Mouse (Mus musculus): Measurements from ENCODE around the gene Mettl23. TPM values are rescaled to one million over a fixed set of nuclear protein-coding genes. Genes with fewer than 3 reads are reported as not detected.
"Not testable (repeated sequence)": the region's sequence is repeated elsewhere in the genome, so short reads cannot be mapped to it uniquely, and the experiment has no call there.

Mettl23 gene
- total RNA-seq, 2 experiments from 2014 or later = 32.2 to 32.7 TPM

- DNase-seq (ENCODE audit: low spot score in 2 of 2) = no peak
Measured at GRCm38 (mm10) chr11:116817567-116817966, 25.5 kb upstream of the Mettl23 start.

GRCm38 (mm10) chr11:116818722-116819121, 24.4 kb upstream of the Mettl23 start:
- no peak for DNase-seq (ENCODE audit: low spot score in 2 of 2)

GRCm38 (mm10) chr11:116819932-116820593, 23.0 kb upstream of the Mettl23 start:
- no peak for DNase-seq (ENCODE audit: low spot score in 2 of 2)

GRCm38 (mm10) chr11:116821057-116821940, 21.8 kb upstream of the Mettl23 start:
- no peak for DNase-seq (ENCODE audit: low spot score in 2 of 2)

- DNase-seq (ENCODE audit: low spot score in 2 of 2) = no peak
Measured at GRCm38 (mm10) chr11:116822215-116822614, 20.9 kb upstream of the Mettl23 start.

- no peak for DNase-seq (ENCODE audit: low spot score in 2 of 2)
Measured at GRCm38 (mm10) chr11:116822626-116823025, 20.5 kb upstream of the Mettl23 start.

GRCm38 (mm10) chr11:116823255-116823654, 19.8 kb upstream of the Mettl23 start:
- DNase-seq (ENCODE audit: low spot score in 2 of 2) = no peak

- DNase-seq (ENCODE audit: low spot score in 2 of 2) = not testable (repeated sequence)
Measured at GRCm38 (mm10) chr11:116823885-116824284, 19.2 kb upstream of the Mettl23 start.

GRCm38 (mm10) chr11:116825230-116825629, 17.8 kb upstream of the Mettl23 start:
- DNase-seq (ENCODE audit: low spot score in 2 of 2) = peak in 1 of 2 experiments; percentile 29

GRCm38 (mm10) chr11:116826550-116827504, 16.3 kb upstream of the Mettl23 start:
- DNase-seq (ENCODE audit: low spot score in 2 of 2) = no peak

GRCm38 (mm10) chr11:116827534-116828165, 15.4 kb upstream of the Mettl23 start, which contains the start of gene Mxra7:
Gene Mxra7 (minus strand): TSS chr11:116828046.
- peak; percentile 91 to 92 for DNase-seq (ENCODE audit: low spot score in 2 of 2)

- no peak for DNase-seq (ENCODE audit: low spot score in 2 of 2)
Measured at GRCm38 (mm10) chr11:116832172-116832685, 10.8 kb upstream of the Mettl23 start.

- DNase-seq (ENCODE audit: low spot score in 2 of 2) = no peak
Measured at GRCm38 (mm10) chr11:116834954-116835353, 8.1 kb upstream of the Mettl23 start.

GRCm38 (mm10) chr11:116836283-116836682, 6.8 kb upstream of the Mettl23 start:
- no peak for DNase-seq (ENCODE audit: low spot score in 2 of 2)

GRCm38 (mm10) chr11:116837441-116837840, 5.6 kb upstream of the Mettl23 start:
- no peak for DNase-seq (ENCODE audit: low spot score in 2 of 2)

GRCm38 (mm10) chr11:116838936-116839335, 4.1 kb upstream of the Mettl23 start:
- DNase-seq (ENCODE audit: low spot score in 2 of 2) = no peak

GRCm38 (mm10) chr11:116839601-116840000, 3.5 kb upstream of the Mettl23 start:
- no peak for DNase-seq (ENCODE audit: low spot score in 2 of 2)

GRCm38 (mm10) chr11:116840748-116841147, 2.3 kb upstream of the Mettl23 start:
- no peak for DNase-seq (ENCODE audit: low spot score in 2 of 2)

GRCm38 (mm10) chr11:116842531-116843260, 382 bp upstream of the Mettl23 start:
- peak; percentile 63 to 70 for DNase-seq (ENCODE audit: low spot score in 2 of 2)

All from adrenal gland, adult 18-20 months (tissue).